Mouse (Mus musculus) MN1 (cell line): Measurements from ENCODE around the gene Hnrnpl.

Experiments
- DNase-seq: peaks from one replicate; pipeline ENCODE4 v3.0.0-alpha.2; 2016; ENCODE audit warnings: low spot score

Gene Hnrnpl

GRCm38 (mm10) chr7:28812436-28812835, 4.1 kb downstream of the Hnrnpl start:
- DNase-seq: no peak

GRCm38 (mm10) chr7:28812949-28813348, 4.6 kb downstream of the Hnrnpl start:
- DNase-seq: no peak

GRCm38 (mm10) chr7:28814306-28815034, 6.1 kb downstream of the Hnrnpl start:
- no peak for DNase-seq

GRCm38 (mm10) chr7:28815230-28815629, 6.9 kb downstream of the Hnrnpl start:
- no peak for DNase-seq

GRCm38 (mm10) chr7:28816201-28816600, 7.9 kb downstream of the Hnrnpl start:
- DNase-seq: peak; percentile 22

GRCm38 (mm10) chr7:28816920-28817319, 8.6 kb downstream of the Hnrnpl start:
- DNase-seq: no peak

- DNase-seq: no peak
Observed at GRCm38 (mm10) chr7:28817524-28817923, 9.2 kb downstream of the Hnrnpl start.

GRCm38 (mm10) chr7:28817957-28818356, 9.6 kb downstream of the Hnrnpl start:
- peak; percentile 32 for DNase-seq

- no peak for DNase-seq
Observed at GRCm38 (mm10) chr7:28818436-28818835, 10.1 kb downstream of the Hnrnpl start.

GRCm38 (mm10) chr7:28818861-28819452, 10.6 kb downstream of the Hnrnpl start:
- no peak for DNase-seq

GRCm38 (mm10) chr7:28819571-28819970, 11.2 kb downstream of the Hnrnpl start:
- no peak for DNase-seq

- DNase-seq: peak; percentile 91
Observed at GRCm38 (mm10) chr7:28820358-28821260, 12.3 kb downstream of the Hnrnpl start.

GRCm38 (mm10) chr7:28821261-28821831, 13.0 kb downstream of the Hnrnpl start:
- peak; percentile 88 for DNase-seq

- DNase-seq: no peak
Observed at GRCm38 (mm10) chr7:28822556-28822955, 14.2 kb downstream of the Hnrnpl start.

GRCm38 (mm10) chr7:28822993-28823903, 14.9 kb downstream of the Hnrnpl start:
- DNase-seq: no peak

GRCm38 (mm10) chr7:28823932-28824331, 15.6 kb downstream of the Hnrnpl start:
- DNase-seq: no peak

GRCm38 (mm10) chr7:28824941-28825685, 16.8 kb downstream of the Hnrnpl start, which contains the start of gene Ech1:
Gene Ech1, plus strand, starts transcription at chr7:28825217.
- DNase-seq: peak; percentile 92

- DNase-seq: peak; percentile 41
Observed at GRCm38 (mm10) chr7:28825686-28826401, 17.5 kb downstream of the Hnrnpl start.

- no peak for DNase-seq
Observed at GRCm38 (mm10) chr7:28826402-28826772, 18.0 kb downstream of the Hnrnpl start.

- DNase-seq: peak; percentile 91
Observed at GRCm38 (mm10) chr7:28827338-28827737, 19.0 kb downstream of the Hnrnpl start.
